Mouse (Mus musculus) lung, embryonic 15.5 days (tissue): Measurements from ENCODE around the gene Sncb. TPM values are rescaled to one million over a fixed set of nuclear protein-coding genes. Genes with fewer than 3 reads are reported as not detected.

Source experiments
- ATAC-seq: fragments of 200-750 bp; cut with Nextera tagmentation; 2 replicates; pipeline ENCODE4 v1.8.0; 2017; ENCODE audit warnings: moderate number of reproducible peaks, borderline replicate concordance; ENCODE audit not compliant: low FRiP score, low TSS enrichment; ENCODE audit errors: extremely low read depth
- H3K27ac ChIP-seq: fragments of 300-500 bp; sonication (generic); 2 replicates; pipeline ENCODE4 v1.5.1; 2015; ENCODE audit warnings: moderate library complexity, mild to moderate bottlenecking, inconsistent platforms
- H3K27me3 ChIP-seq: fragments of 300-500 bp; sonication (generic); 2 replicates; pipeline ENCODE4 v1.6.1; 2015; ENCODE audit warnings: inconsistent platforms
- H3K36me3 ChIP-seq: fragments of 300-500 bp; sonication (generic); 2 replicates; pipeline ENCODE4 v1.6.1; 2015; ENCODE audit warnings: inconsistent platforms
- H3K4me1 ChIP-seq: fragments of 300-500 bp; sonication (generic); 2 replicates; pipeline ENCODE4 v1.6.1; 2015; ENCODE audit warnings: inconsistent platforms
- H3K4me2 ChIP-seq: fragments of 300-500 bp; sonication (generic); 2 replicates; pipeline ENCODE4 v1.6.1; 2015; ENCODE audit warnings: inconsistent platforms, mild to moderate bottlenecking, moderate library complexity
- H3K4me3 ChIP-seq: fragments of 300-500 bp; sonication (generic); 2 replicates; pipeline ENCODE4 v1.5.1; 2015; ENCODE audit warnings: mild to moderate bottlenecking, inconsistent platforms
- H3K9ac ChIP-seq: fragments of 300-500 bp; sonication (generic); 2 replicates; pipeline ENCODE4 v1.6.1; 2015; ENCODE audit warnings: inconsistent platforms
- H3K9me3 ChIP-seq: fragments of 300-500 bp; sonication (generic); 2 replicates; pipeline ENCODE4 v1.6.1; 2016; ENCODE audit warnings: inconsistent platforms
- WGBS: fragments of 180-500 bp; shearing (Covaris S2); methylation state at CpG from one replicate; pipeline ENCODE4 v1.1.7; 2015; 5-methylcytosine and 5-hydroxymethylcytosine counted together
- polyA plus RNA-seq: library from polyadenylated mRNA; unstranded; fragments of >200 nt; fragmentation: Nextera tagmentation; extraction: Ambion mirVana; gene quantifications from 2 replicates; pipeline ENCODE4 v1.2.1, GENCODE M21; 2015

Gene Sncb
- 0.21 TPM in 1 of 2 replicates, not detected in the other for polyA plus RNA-seq

DNA sequence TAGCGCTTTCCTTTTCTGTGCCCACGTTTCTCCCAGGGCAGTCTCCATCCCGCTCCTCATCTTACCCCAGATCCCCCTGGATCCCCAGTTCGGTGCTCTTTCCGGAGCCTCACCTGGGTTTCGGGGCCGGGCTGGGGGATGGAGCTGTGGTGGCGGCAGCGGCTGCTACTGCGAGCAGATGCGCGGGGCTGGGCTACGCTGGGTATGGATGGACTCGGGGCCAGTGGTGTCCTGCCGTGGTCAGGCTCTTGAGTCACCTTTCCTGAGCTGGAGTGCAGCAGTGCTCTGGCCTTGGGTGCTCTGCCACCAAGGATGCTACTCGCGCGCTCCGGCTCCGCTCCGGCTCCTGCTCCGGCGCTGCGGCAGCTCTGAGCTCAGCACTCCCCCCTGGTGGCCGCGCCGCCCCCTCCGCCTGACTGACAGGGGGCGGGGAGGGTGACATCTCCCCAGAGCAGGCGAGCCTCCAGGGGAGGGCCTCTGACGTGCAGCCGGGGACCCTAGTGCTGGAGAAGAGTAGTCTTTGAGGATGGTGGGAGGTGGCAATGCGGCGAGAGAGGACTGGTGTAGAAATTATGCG lies at the start of gene Sncb:
Gene Sncb (minus strand): TSS at position 404 of the 577 bp plus-strand sequence.
- whole genome bisulfite sequencing: 1% methylated on average over 35 of the region's 35 CpGs
- Histone ChIP-seq H3K36me3 (no peaks in the 10 kb centered on the region), H3K4me2 (peak within 1 kb of the TSS; percentile 44), H3K27ac (no peak within 1 kb of the TSS), H3K9me3 (no peaks in the 10 kb centered on the region), H3K4me1 (peaks cover 10% of the 10 kb centered on the region), H3K9ac (no peak within 1 kb of the TSS), H3K27me3 (peaks cover 53% of the 10 kb centered on the region), H3K4me3 (peak within 1 kb of the TSS; percentile 18; the same call in 1 of the 2 replicates)
- peak; percentile 46; the same call in 1 of the 2 replicates for ATAC-seq

GRCm38 (mm10) chr13:54813381-54813780 lies 47.0 kb upstream of the Sncb start:
- Histone ChIP-seq H3K9ac (no peak overlapping the region), H3K27me3 (no peaks in the 10 kb centered on the region), H3K4me3 (no peak overlapping the region), H3K4me2 (no peak overlapping the region), H3K27ac (no peak overlapping the region), H3K9me3 (no peaks in the 10 kb centered on the region), H3K4me1 (no peaks in the 10 kb centered on the region), H3K36me3 (no peaks in the 10 kb centered on the region)
- no peak for ATAC-seq
- 82% methylated on average over 9 of the region's 9 CpGs for WGBS

DNA sequence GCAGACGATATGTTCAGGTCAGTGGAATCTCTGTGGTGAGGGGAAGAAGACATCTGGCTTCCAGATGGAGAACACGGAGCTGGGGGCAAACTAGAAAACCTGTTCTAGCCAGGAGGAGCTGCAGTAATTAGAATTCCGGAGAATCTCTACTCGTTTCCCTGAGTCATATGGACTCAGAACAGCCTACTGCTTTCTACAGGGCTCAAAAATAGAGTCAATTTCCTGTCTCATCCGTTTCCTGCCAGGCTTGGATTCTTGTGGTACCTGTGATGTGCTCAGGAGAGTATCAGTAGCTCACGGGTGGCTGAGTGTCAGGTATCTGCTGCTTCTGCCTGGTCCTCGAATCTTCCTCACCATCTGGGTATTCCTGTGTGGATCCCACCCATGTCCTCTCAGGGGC lies 45.1 kb upstream of the Sncb start:
- H3K4me3 ChIP-seq: no peak overlapping the region
- 54% methylated on average over 7 of the region's 7 CpGs for WGBS
- no peaks in the 10 kb centered on the region for H3K36me3 ChIP-seq
- no peak overlapping the region for H3K9ac ChIP-seq
- no peak overlapping the region for H3K27ac ChIP-seq
- no peaks in the 10 kb centered on the region for H3K27me3 ChIP-seq
- no peak for ATAC-seq
- no peaks in the 10 kb centered on the region for H3K9me3 ChIP-seq
- H3K4me1 ChIP-seq: no peaks in the 10 kb centered on the region
- H3K4me2 ChIP-seq: no peak overlapping the region

- H3K27ac ChIP-seq: no peak overlapping the region
- no peak overlapping the region for H3K4me2 ChIP-seq
- H3K36me3 ChIP-seq: no peaks in the 10 kb centered on the region
- no peak for ATAC-seq
- H3K4me1 ChIP-seq: no peaks in the 10 kb centered on the region
- H3K9ac ChIP-seq: no peak overlapping the region
- H3K27me3 ChIP-seq: peaks cover 3% of the 10 kb centered on the region; the same call in 1 of the 2 replicates
- no peak overlapping the region for H3K4me3 ChIP-seq
- H3K9me3 ChIP-seq: no peaks in the 10 kb centered on the region
- WGBS: 74% methylated on average over 12 of the region's 12 CpGs
Observed at GRCm38 (mm10) chr13:54808067-54808466, 41.7 kb upstream of the Sncb start.

DNA sequence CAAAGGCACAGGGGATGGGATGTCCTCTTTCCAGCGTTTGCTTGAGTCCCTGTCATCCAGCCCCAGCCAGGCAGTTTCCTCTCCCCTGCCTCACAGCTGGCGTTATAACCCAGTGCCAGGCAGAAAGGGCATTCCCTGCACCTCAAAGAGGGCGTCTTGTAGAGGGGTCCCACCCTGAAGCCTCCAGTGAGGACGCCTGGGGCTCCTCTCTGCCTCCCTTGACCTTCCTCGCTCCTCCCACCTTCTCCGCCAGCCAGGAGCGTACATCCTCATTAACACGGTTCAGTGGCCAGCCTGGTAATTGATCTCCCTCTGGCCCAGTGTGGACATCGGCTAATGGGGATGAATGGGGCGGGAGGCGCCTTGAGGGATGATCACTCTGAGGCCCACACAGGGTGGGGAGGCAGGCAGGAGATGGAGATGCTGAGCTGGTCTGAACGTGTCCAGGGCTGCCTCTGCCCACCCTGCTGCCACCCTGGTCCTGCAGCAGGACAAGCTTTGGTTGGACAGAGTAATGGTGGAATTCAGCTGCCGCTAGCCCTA lies 40.1 kb upstream of the Sncb start:
- Histone ChIP-seq H3K36me3 (no peaks in the 10 kb centered on the region), H3K9ac (no peak overlapping the region), H3K9me3 (no peaks in the 10 kb centered on the region), H3K4me3 (no peak overlapping the region), H3K27me3 (peaks cover 3% of the 10 kb centered on the region; the same call in 1 of the 2 replicates), H3K4me1 (no peaks in the 10 kb centered on the region), H3K4me2 (no peak overlapping the region), H3K27ac (no peak overlapping the region)
- WGBS: 44% methylated on average over 13 of the region's 13 CpGs
- ATAC-seq: no peak

DNA sequence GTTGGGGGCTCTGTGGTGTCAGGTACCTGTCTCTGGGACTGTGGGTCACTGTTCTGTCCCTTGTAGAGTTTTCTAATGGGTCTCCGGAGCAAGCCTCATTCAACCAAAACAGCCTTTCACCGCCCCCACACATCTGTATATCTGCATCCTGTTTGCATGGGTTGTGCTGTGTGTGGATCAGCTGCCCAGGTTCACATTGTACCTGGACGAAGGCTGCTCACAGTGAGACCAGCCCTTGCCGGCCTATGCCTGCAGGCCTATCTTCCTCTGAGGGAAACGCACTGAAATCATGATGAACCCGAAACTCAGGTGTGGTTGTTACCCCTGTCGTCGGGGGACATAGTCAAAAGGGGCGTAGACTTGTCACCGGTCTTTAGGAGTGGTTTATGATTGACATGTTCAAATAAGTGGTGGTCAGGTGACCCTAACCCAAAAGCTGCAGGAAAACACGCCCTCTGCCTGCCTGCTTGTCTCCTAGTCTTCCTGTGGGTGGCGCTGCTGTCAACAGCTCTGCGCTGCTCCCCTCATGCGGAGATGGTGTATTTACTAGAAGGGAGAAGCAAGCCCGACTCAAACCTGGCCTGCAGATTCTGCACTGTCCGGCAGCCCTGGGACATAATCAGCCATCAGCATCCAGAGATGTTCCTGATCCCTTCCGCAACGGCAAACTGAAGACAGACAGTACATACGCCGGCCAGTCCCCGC lies 38.9 kb upstream of the Sncb start:
- H3K4me2 ChIP-seq: no peak overlapping the region
- H3K9me3 ChIP-seq: no peaks in the 10 kb centered on the region
- no peak overlapping the region for H3K9ac ChIP-seq
- H3K27ac ChIP-seq: no peak overlapping the region
- peaks cover 3% of the 10 kb centered on the region; the same call in 1 of the 2 replicates for H3K27me3 ChIP-seq
- 42% methylated on average over 21 of the region's 21 CpGs for WGBS
- H3K4me1 ChIP-seq: no peaks in the 10 kb centered on the region
- no peak overlapping the region for H3K4me3 ChIP-seq
- no peaks in the 10 kb centered on the region for H3K36me3 ChIP-seq
- ATAC-seq: no peak

GRCm38 (mm10) chr13:54803010-54803409 lies 36.6 kb upstream of the Sncb start:
- Histone ChIP-seq H3K27me3 (peaks cover 3% of the 10 kb centered on the region; the same call in 1 of the 2 replicates), H3K36me3 (no peaks in the 10 kb centered on the region), H3K4me2 (no peak overlapping the region), H3K9me3 (no peaks in the 10 kb centered on the region), H3K4me3 (no peak overlapping the region), H3K9ac (no peak overlapping the region), H3K27ac (no peak overlapping the region), H3K4me1 (no peaks in the 10 kb centered on the region)
- whole genome bisulfite sequencing: 75% methylated on average over 6 of the region's 6 CpGs
- ATAC-seq: no peak

- 44% methylated on average over 4 of the region's 4 CpGs for WGBS
- ATAC-seq: no peak
- no peak overlapping the region for H3K4me3 ChIP-seq
Observed at GRCm38 (mm10) chr13:54800206-54800605, 33.8 kb upstream of the Sncb start.

GRCm38 (mm10) chr13:54799701-54800100 lies 33.3 kb upstream of the Sncb start:
- Histone ChIP-seq H3K9me3 (no peaks in the 10 kb centered on the region), H3K9ac (no peak overlapping the region), H3K27ac (no peak overlapping the region), H3K4me2 (peak overlapping the region; percentile 42), H3K4me1 (no peaks in the 10 kb centered on the region), H3K27me3 (peaks cover 3% of the 10 kb centered on the region; the same call in 1 of the 2 replicates), H3K4me3 (no peak overlapping the region), H3K36me3 (no peaks in the 10 kb centered on the region)
- 16% methylated on average over 9 of the region's 9 CpGs for WGBS
- ATAC-seq: no peak

More at GRCm38 (mm10) chr13:54800206-54800605, 33.8 kb upstream of the Sncb start:
- Histone ChIP-seq H3K4me2 (no peak overlapping the region), H3K27me3 (peaks cover 3% of the 10 kb centered on the region; the same call in 1 of the 2 replicates), H3K4me1 (no peaks in the 10 kb centered on the region), H3K9ac (no peak overlapping the region), H3K9me3 (no peaks in the 10 kb centered on the region), H3K27ac (no peak overlapping the region), H3K36me3 (no peaks in the 10 kb centered on the region)

DNA sequence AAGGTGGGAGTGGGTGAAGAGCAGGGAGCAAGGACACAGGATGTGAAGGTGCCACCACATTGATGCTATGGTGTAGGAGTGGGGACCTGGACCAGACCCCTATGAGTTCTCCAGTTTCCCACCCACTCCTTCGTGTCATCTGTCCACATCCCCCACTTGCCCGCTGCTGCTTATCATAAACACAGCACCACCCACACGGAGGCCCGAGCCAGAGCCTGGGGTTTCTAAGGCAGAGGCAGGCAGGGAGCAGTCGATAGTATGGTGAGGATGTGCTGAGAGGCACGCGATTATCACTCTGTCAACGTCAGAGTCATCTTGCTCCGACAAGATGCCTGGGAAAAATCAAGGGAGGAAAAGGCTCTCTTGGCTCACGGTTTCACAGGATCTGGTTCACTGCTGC lies 32.3 kb upstream of the Sncb start:
- Histone ChIP-seq H3K27me3 (no peaks in the 10 kb centered on the region), H3K4me2 (no peak overlapping the region), H3K36me3 (no peaks in the 10 kb centered on the region), H3K4me1 (no peaks in the 10 kb centered on the region), H3K9me3 (no peaks in the 10 kb centered on the region), H3K4me3 (no peak overlapping the region), H3K9ac (no peak overlapping the region), H3K27ac (no peak overlapping the region)
- 50% methylated on average over 10 of the region's 10 CpGs for WGBS
- ATAC-seq: no peak

DNA sequence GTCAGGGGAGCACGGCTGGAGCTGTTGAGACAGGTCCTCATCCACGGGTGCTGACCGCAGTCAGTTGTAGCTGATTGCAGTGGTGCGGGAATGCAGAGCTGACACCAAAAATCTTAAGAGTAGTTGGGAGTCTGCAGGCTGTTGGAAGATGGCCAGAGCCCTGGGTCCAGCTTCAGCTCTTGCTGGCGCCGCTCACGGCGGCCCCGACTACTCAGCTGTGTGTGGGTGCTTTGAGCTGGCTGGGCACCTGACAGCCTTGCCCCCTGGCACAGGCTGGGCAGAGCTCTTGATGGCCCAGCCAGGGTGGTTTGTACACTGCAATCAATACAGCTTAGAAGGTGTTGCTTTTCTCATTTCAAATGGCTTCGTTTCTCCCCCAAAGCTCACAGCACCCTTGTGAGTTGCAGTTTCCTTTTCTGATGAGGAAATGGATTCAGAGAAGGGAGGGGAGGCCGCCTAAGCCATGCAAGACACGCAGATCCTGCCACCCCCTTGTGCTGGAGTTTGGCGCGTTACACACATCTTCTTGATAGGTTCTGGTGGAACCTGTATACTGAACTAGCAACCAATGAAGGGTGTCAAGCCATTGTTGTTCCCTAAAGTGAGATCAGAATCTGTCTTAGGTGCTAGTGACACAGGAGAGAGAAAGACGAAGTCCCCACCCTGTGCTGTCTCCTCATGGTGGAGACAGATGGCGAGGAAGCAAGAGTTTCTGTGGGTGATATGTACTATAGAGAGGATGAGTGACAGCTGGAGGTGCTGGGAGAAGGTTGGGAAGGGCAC lies 31.7 kb upstream of the Sncb start:
- no peaks in the 10 kb centered on the region for H3K36me3 ChIP-seq
- no peaks in the 10 kb centered on the region for H3K4me1 ChIP-seq
- no peak overlapping the region for H3K9ac ChIP-seq
- ATAC-seq: no peak
- H3K27me3 ChIP-seq: no peaks in the 10 kb centered on the region
- H3K9me3 ChIP-seq: no peaks in the 10 kb centered on the region
- H3K4me2 ChIP-seq: no peak overlapping the region
- H3K4me3 ChIP-seq: no peak overlapping the region
- H3K27ac ChIP-seq: no peak overlapping the region
- WGBS: 70% methylated on average over 16 of the region's 16 CpGs
